ENCODE assay signal across 11 mouse cellular contexts in the genomic region with DNA sequence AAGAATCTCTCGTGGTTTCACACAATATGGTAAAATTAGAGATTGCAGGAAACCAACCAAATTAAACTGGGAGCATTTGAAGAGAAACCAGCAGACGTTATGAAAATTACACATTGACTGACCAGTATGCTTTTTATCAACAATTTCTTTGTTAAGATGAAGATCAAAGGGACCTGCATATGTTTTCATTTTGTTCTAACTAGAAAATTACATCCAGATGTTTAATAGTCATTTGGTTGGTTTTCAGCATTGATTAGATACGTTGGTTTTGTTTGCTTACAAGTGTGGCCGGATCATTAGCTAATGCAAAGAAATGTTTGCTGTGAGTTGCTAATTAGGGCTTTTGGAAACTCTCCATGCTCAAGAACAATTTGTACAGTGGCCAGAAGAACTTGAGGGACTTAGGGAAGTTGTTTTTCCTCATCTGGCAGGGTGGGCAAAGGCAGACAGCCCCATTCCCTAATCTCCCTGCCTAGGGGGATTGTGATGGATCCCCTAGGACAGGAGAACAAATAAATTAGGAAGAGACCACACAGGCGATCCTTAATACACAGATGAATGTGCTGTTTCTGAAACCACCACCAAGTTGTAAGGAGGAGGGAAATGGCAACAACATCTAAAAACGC. TPM values are rescaled to one million over a fixed set of nuclear protein-coding genes. Genes with fewer than 3 reads are reported as not detected.
A peak's percentile ranks its signal among the peaks of the same experiment; 100 is the strongest.
DNase-seq lines count a peak whose midpoint lies in the region; ATAC-seq and TF ChIP-seq lines count a peak whose summit lies in the region.
"Had no signal": no experiment of that assay in that cellular context is flagged by ENCODE, and none has a peak within 500 bp of the region (broad histone marks: within the 10 kb centered on the region; RNA-seq: fewer than 3 reads in every experiment).

No protein-coding gene starts in this region.

- H3K9me3 ChIP-seq in lung, embryonic 14.5 days (ENCODE audit: low read depth, low read length): no peaks in the 10 kb centered on the region
- H3K9me3 ChIP-seq in embryonic facial prominence, embryonic 14.5 days (ENCODE audit: control insufficient read depth, low read length): no peaks in the 10 kb centered on the region
- H3K9me3 ChIP-seq in hindbrain, postnatal 0 days (ENCODE audit: low read length): no peaks in the 10 kb centered on the region
- H3K9me3 ChIP-seq in neural tube, embryonic 14.5 days (ENCODE audit: control insufficient read depth, low read length): no peaks in the 10 kb centered on the region
- H3K9me3 ChIP-seq: heart, embryonic 15.5 days; megakaryocyte, embryonic 14.5 days had no signal

- ATAC-seq in lung, embryonic 14.5 days (ENCODE audit: insufficient read depth): no peak
- ATAC-seq in embryonic facial prominence, embryonic 14.5 days (ENCODE audit: low read depth): no peak
- ATAC-seq in hindbrain, postnatal 0 days: no peak
- no peak for ATAC-seq in neural tube, embryonic 14.5 days (ENCODE audit: low read depth)

- 17% methylated on average over 6 of the region's 6 CpGs for WGBS in lung, embryonic 14.5 days
- 18% methylated on average over 6 of the region's 6 CpGs for WGBS in embryonic facial prominence, embryonic 14.5 days
- 33% methylated on average over 6 of the region's 6 CpGs for WGBS in hindbrain, postnatal 0 days
- 39% methylated on average over 6 of the region's 6 CpGs for WGBS in neural tube, embryonic 14.5 days

- TF ChIP-seq CTCF in lung, embryonic 14.5 days (IDR thresholded peaks at IDR 0.05; ENCODE audit: low read depth): no peak
- no peak for TF ChIP-seq CTCF in hindbrain, postnatal 0 days (IDR thresholded peaks at IDR 0.05; ENCODE audit: low read depth)

- H3K4me1 ChIP-seq in lung, embryonic 14.5 days (ENCODE audit: insufficient read depth): no peaks in the 10 kb centered on the region
- peaks cover 13% of the 10 kb centered on the region for H3K4me1 ChIP-seq in embryonic facial prominence, embryonic 14.5 days (ENCODE audit: control insufficient read depth, insufficient read depth, low read length)
- 0 out of 2 replicates have a peak, but pooled peaks cover 3% of the 10 kb centered on the region for H3K4me1 ChIP-seq in hindbrain, postnatal 0 days (ENCODE audit: insufficient read depth, low read length)
- peaks cover 5% of the 10 kb centered on the region; the same call in 1 of the 2 replicates for H3K4me1 ChIP-seq in neural tube, embryonic 14.5 days (ENCODE audit: control insufficient read depth, insufficient read depth, low read length)

- no peak overlapping the region for H3K27ac ChIP-seq in lung, embryonic 14.5 days (ENCODE audit: low read depth)
- no peak overlapping the region for H3K27ac ChIP-seq in embryonic facial prominence, embryonic 14.5 days (replicated peaks; ENCODE audit: low read depth, low read length)
- no peak overlapping the region for H3K27ac ChIP-seq in hindbrain, postnatal 0 days
- H3K27ac ChIP-seq in neural tube, embryonic 14.5 days (ENCODE audit: low read depth, low read length): no peak overlapping the region
- H3K27ac ChIP-seq: heart, embryonic 15.5 days had no signal

- peak overlapping the region; percentile 17; the same call in 1 of the 2 replicates for H3K4me3 ChIP-seq in lung, embryonic 14.5 days (ENCODE audit: low read depth, low read length)
- peak overlapping the region; percentile 89 for H3K4me3 ChIP-seq in embryonic facial prominence, embryonic 14.5 days (ENCODE audit: low read depth, low read length)
- H3K4me3 ChIP-seq in hindbrain, postnatal 0 days (ENCODE audit: low read length): peak overlapping the region; percentile 3; the same call in 1 of the 2 replicates
- no peak overlapping the region for H3K4me3 ChIP-seq in neural tube, embryonic 14.5 days (ENCODE audit: low read depth, low read length)
- H3K4me3 ChIP-seq: heart, embryonic 15.5 days; megakaryocyte, embryonic 14.5 days had no signal

- H3K9ac ChIP-seq in lung, embryonic 14.5 days: no peak overlapping the region
- H3K9ac ChIP-seq in embryonic facial prominence, embryonic 14.5 days (ENCODE audit: low read depth, low read length): no peak overlapping the region
- no peak overlapping the region for H3K9ac ChIP-seq in hindbrain, postnatal 0 days (replicated peaks; ENCODE audit: low read length)
- H3K9ac ChIP-seq in neural tube, embryonic 14.5 days (replicated peaks; ENCODE audit: low read depth, low read length): no peak overlapping the region
- H3K9ac ChIP-seq: heart, embryonic 15.5 days had no signal

- DNase-seq in lung, embryonic 14.5 days: peak; percentile 59
- DNase-seq in lung, postnatal 25 days (ENCODE audit: low spot score): no peak
- peak; percentile 71 for DNase-seq in embryonic facial prominence, embryonic 14.5 days (ENCODE audit: low spot score)
- DNase-seq in hindbrain, postnatal 0 days (ENCODE audit: low spot score): peak; percentile 29
- DNase-seq in left cerebral cortex, adult 18-20 months (ENCODE audit: low spot score in 2 of 2): no peak
- DNase-seq in adrenal gland, adult 2 months: no peak
- DNase-seq: cerebellum, adult 11 months; thymus, postnatal 25 days had no signal

- no peaks in the 10 kb centered on the region for H3K36me3 ChIP-seq in lung, embryonic 14.5 days (ENCODE audit: insufficient read depth)
- H3K36me3 ChIP-seq in embryonic facial prominence, embryonic 14.5 days (ENCODE audit: control insufficient read depth, insufficient read depth, low read length): no peaks in the 10 kb centered on the region
- no peaks in the 10 kb centered on the region for H3K36me3 ChIP-seq in hindbrain, postnatal 0 days (ENCODE audit: insufficient read depth, low read length)
- H3K36me3 ChIP-seq in neural tube, embryonic 14.5 days (ENCODE audit: control insufficient read depth, insufficient read depth, low read length): no peaks in the 10 kb centered on the region
- H3K36me3 ChIP-seq: heart, embryonic 15.5 days had no signal

- peak overlapping the region; percentile 68 for H3K4me2 ChIP-seq in lung, embryonic 14.5 days
- peak overlapping the region; percentile 64 for H3K4me2 ChIP-seq in embryonic facial prominence, embryonic 14.5 days (ENCODE audit: low read depth, low read length)
- peak overlapping the region; percentile 78 for H3K4me2 ChIP-seq in hindbrain, postnatal 0 days (ENCODE audit: low read depth, low read length)
- H3K4me2 ChIP-seq in neural tube, embryonic 14.5 days (ENCODE audit: low read depth, low read length): peak overlapping the region; percentile 1

- no peaks in the 10 kb centered on the region for H3K27me3 ChIP-seq in lung, embryonic 14.5 days (ENCODE audit: insufficient read depth, low read length)
- peaks cover 5% of the 10 kb centered on the region for H3K27me3 ChIP-seq in embryonic facial prominence, embryonic 14.5 days (replicated peaks; ENCODE audit: control insufficient read depth, insufficient read depth, low read length)
- H3K27me3 ChIP-seq in hindbrain, postnatal 0 days (ENCODE audit: insufficient read depth, low read length): no peaks in the 10 kb centered on the region
- no peaks in the 10 kb centered on the region for H3K27me3 ChIP-seq in neural tube, embryonic 14.5 days (ENCODE audit: control insufficient read depth, insufficient read depth, low read length)

RNA-seq across cellular contexts. Expression of gene Tle1, which starts 3.8 kb away (rescaled TPM):
- 24.1 and 25.1 TPM in 2 replicates for polyA plus RNA-seq in lung, embryonic 14.5 days (2014; fragmentation: Nextera tagmentation; extraction: Ambion mirVana)
- polyA plus RNA-seq in embryonic facial prominence, embryonic 14.5 days (2014; fragmentation: Nextera tagmentation; extraction: Ambion mirVana): 28.3 and 31.3 TPM in 2 replicates
- total RNA-seq in hindbrain, postnatal 0 days (2014; rRNA removed): 95.0 and 96.2 TPM in 2 replicates
- 23.8 and 24.4 TPM in 2 replicates for polyA plus RNA-seq in hindbrain, postnatal 0 days (2015; fragmentation: Nextera tagmentation; extraction: Ambion mirVana)
- 29.8 and 35.1 TPM in 2 replicates for polyA plus RNA-seq in neural tube, embryonic 14.5 days (2014; fragmentation: Nextera tagmentation; extraction: Ambion mirVana)
- total RNA-seq in left cerebral cortex, adult 18-20 months (2021): 10 to 100 TPM; 43.4 to 45.4 TPM
- total RNA-seq in adrenal gland, adult 2 months (2021): 10 to 100 TPM; 35.1 to 37.2 TPM
- 38.2 and 50.3 TPM in 2 replicates for polyA plus RNA-seq in adrenal gland, adult 2 months (2012; rRNA removed)

Comparison
In these comparisons a context has a peak if more than half of its experiments do, and no peak if none do; other contexts are left out.
1. DNase-seq: peak in lung, embryonic 14.5 days (single experiment), embryonic facial prominence, embryonic 14.5 days (single experiment) and hindbrain, postnatal 0 days (single experiment); none in lung, postnatal 25 days (single experiment), left cerebral cortex, adult 18-20 months (0 of 2) and adrenal gland, adult 2 months (single experiment).
2. H3K4me2 ChIP-seq: peak in every context shown above with its lines; median percentile 78 in hindbrain, postnatal 0 days; 68 in lung, embryonic 14.5 days; 64 in embryonic facial prominence, embryonic 14.5 days; 1 in neural tube, embryonic 14.5 days.